Mouse (Mus musculus): ENCODE data around the gene Adat3.

- TF ChIP-seq TAL1 (IDR thresholded peaks at IDR 0.05; ENCODE audit: low read length) (no peak), GATA1 (IDR thresholded peaks at IDR 0.05; ENCODE audit: low read length) (no peak)
Measured at GRCm38 (mm10) chr10:80578911-80579310, 23.8 kb upstream of the Adat3 start.

All from erythroblast, embryonic 14.5 days (primary cell).